Mouse (Mus musculus): Measurements from ENCODE around the gene Arl4c. TPM values are rescaled to one million over a fixed set of nuclear protein-coding genes. Genes with fewer than 3 reads are reported as not detected.
A peak's percentile ranks its signal among the peaks of the same experiment; 100 is the strongest.

The Arl4c gene
- polyA plus RNA-seq, 1 experiment from 2014 or later = 13.7 TPM

DNA sequence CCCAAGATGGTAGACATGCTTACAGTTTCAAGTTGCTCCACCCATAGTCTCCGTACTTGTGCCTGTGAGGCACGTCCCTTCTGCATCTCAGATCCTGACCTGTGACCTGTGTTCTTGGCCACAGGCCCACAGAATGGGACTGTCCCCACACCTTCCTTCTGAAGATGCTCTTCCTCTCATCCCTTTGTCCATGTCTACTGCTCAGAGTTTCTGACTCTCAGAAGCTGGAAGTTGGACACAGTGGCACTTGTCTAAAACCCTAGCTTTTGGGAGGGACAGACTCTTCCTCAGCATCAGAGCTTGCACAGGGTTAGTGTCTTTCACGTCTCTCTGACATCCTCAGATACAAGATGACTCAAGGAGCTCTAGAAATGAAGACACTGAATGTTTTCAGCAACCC lies 6.2 kb upstream of the Arl4c start:
- no peak overlapping the region for H3K4me3 ChIP-seq (ENCODE audit: low read length)
- no peak overlapping the region for H3K9ac ChIP-seq (ENCODE audit: low read depth, low read length)
- no peak for ATAC-seq (ENCODE audit: low FRiP score, low TSS enrichment)
- no peaks in the 10 kb centered on the region for H3K36me3 ChIP-seq (ENCODE audit: control insufficient read depth, insufficient read depth, low read length)
- no peak overlapping the region for H3K27ac ChIP-seq (ENCODE audit: low read depth, low read length)
- no peaks in the 10 kb centered on the region for H3K4me1 ChIP-seq (ENCODE audit: control insufficient read depth, insufficient read depth, low read length)
- no peaks in the 10 kb centered on the region for H3K9me3 ChIP-seq (ENCODE audit: control insufficient read depth, low read length)
- no peak overlapping the region for H3K4me2 ChIP-seq (replicated peaks; ENCODE audit: low read depth, low read length)
- WGBS = 76% methylated on average over 3 of the region's 3 CpGs
- no peaks in the 10 kb centered on the region for H3K27me3 ChIP-seq (ENCODE audit: control insufficient read depth, insufficient read depth, low read length)

- Histone ChIP-seq H3K4me1 (ENCODE audit: control insufficient read depth, insufficient read depth, low read length) (peaks cover 2% of the 10 kb centered on the region; the same call in 1 of the 2 replicates), H3K9me3 (ENCODE audit: control insufficient read depth, low read length) (no peaks in the 10 kb centered on the region), H3K27ac (ENCODE audit: low read depth, low read length) (no peak overlapping the region), H3K4me3 (ENCODE audit: low read length) (no peak overlapping the region), H3K9ac (ENCODE audit: low read depth, low read length) (no peak overlapping the region), H3K36me3 (ENCODE audit: control insufficient read depth, insufficient read depth, low read length) (no peaks in the 10 kb centered on the region), H3K4me2 (replicated peaks; ENCODE audit: low read depth, low read length) (no peak overlapping the region), H3K27me3 (ENCODE audit: control insufficient read depth, insufficient read depth, low read length) (no peaks in the 10 kb centered on the region)
- ATAC-seq (ENCODE audit: low FRiP score, low TSS enrichment) = no peak
- WGBS = 63% methylated on average over 6 of the region's 6 CpGs
Observed at GRCm38 (mm10) chr1:88707536-88707935, 5.5 kb upstream of the Arl4c start.

- Histone ChIP-seq H3K4me1 (ENCODE audit: control insufficient read depth, insufficient read depth, low read length) (peaks cover 5% of the 10 kb centered on the region; the same call in 1 of the 2 replicates), H3K36me3 (ENCODE audit: control insufficient read depth, insufficient read depth, low read length) (no peaks in the 10 kb centered on the region), H3K9me3 (ENCODE audit: control insufficient read depth, low read length) (no peaks in the 10 kb centered on the region), H3K27me3 (ENCODE audit: control insufficient read depth, insufficient read depth, low read length) (no peaks in the 10 kb centered on the region), H3K9ac (ENCODE audit: low read depth, low read length) (no peak overlapping the region), H3K4me2 (replicated peaks; ENCODE audit: low read depth, low read length) (no peak overlapping the region), H3K27ac (ENCODE audit: low read depth, low read length) (no peak overlapping the region), H3K4me3 (ENCODE audit: low read length) (no peak overlapping the region)
- ATAC-seq (ENCODE audit: low FRiP score, low TSS enrichment) = 0 out of 2 replicates have a peak, but pooled peaks have one; percentile 37
- WGBS = under 1% methylated on average over 15 of the region's 15 CpGs
Observed at GRCm38 (mm10) chr1:88705799-88706198, 3.8 kb upstream of the Arl4c start.

DNA sequence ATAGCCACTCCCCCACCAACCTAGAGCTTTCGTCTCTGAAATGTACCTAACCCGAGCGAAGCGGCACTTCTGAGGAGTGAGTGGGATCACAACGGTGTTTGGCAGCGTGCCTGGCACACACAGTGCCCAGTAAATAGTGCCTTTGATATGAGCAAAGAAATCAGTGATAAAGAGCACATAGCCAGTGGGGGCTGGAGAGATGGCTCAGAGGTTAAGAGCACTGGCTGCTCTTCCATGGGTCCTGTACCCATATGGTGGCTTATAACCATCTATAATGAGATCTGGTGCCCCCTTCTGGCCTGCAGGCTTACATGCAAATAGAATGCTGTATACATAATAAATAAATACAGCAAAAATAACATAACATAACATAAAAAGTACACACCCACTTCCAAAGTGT lies 3.0 kb upstream of the Arl4c start:
- 68% methylated on average over 6 of the region's 6 CpGs for WGBS
- no peaks in the 10 kb centered on the region for H3K27me3 ChIP-seq (ENCODE audit: control insufficient read depth, insufficient read depth, low read length)
- H3K9me3 ChIP-seq (ENCODE audit: control insufficient read depth, low read length) = no peaks in the 10 kb centered on the region
- H3K4me1 ChIP-seq (ENCODE audit: control insufficient read depth, insufficient read depth, low read length) = peaks cover 5% of the 10 kb centered on the region; the same call in 1 of the 2 replicates
- H3K9ac ChIP-seq (ENCODE audit: low read depth, low read length) = no peak overlapping the region
- H3K27ac ChIP-seq (ENCODE audit: low read depth, low read length) = no peak overlapping the region
- no peak overlapping the region for H3K4me2 ChIP-seq (replicated peaks; ENCODE audit: low read depth, low read length)
- H3K36me3 ChIP-seq (ENCODE audit: control insufficient read depth, insufficient read depth, low read length) = no peaks in the 10 kb centered on the region
- H3K4me3 ChIP-seq (ENCODE audit: low read length) = no peak overlapping the region
- ATAC-seq (ENCODE audit: low FRiP score, low TSS enrichment) = no peak

- Histone ChIP-seq H3K27me3 (ENCODE audit: control insufficient read depth, insufficient read depth, low read length) (no peaks in the 10 kb centered on the region), H3K9me3 (ENCODE audit: control insufficient read depth, low read length) (no peaks in the 10 kb centered on the region), H3K27ac (ENCODE audit: low read depth, low read length) (peak overlapping the region; percentile 97), H3K4me2 (replicated peaks; ENCODE audit: low read depth, low read length) (peak overlapping the region; percentile 79), H3K4me3 (ENCODE audit: low read length) (peak overlapping the region; percentile 88), H3K9ac (ENCODE audit: low read depth, low read length) (peak overlapping the region; percentile 96), H3K36me3 (ENCODE audit: control insufficient read depth, insufficient read depth, low read length) (peaks cover 8% of the 10 kb centered on the region; the same call in 1 of the 2 replicates), H3K4me1 (ENCODE audit: control insufficient read depth, insufficient read depth, low read length) (peaks cover 13% of the 10 kb centered on the region)
- under 1% methylated on average over 75 of the region's 78 CpGs for WGBS
- peak; percentile 65 for ATAC-seq (ENCODE audit: low FRiP score, low TSS enrichment)
Observed at GRCm38 (mm10) chr1:88700961-88701861, 810 bp downstream of the Arl4c start.

- Histone ChIP-seq H3K27me3 (ENCODE audit: control insufficient read depth, insufficient read depth, low read length) (no peaks in the 10 kb centered on the region), H3K4me2 (replicated peaks; ENCODE audit: low read depth, low read length) (peak overlapping the region; percentile 79), H3K36me3 (ENCODE audit: control insufficient read depth, insufficient read depth, low read length) (peaks cover 8% of the 10 kb centered on the region; the same call in 1 of the 2 replicates), H3K9me3 (ENCODE audit: control insufficient read depth, low read length) (no peaks in the 10 kb centered on the region), H3K4me3 (ENCODE audit: low read length) (peak overlapping the region; percentile 88), H3K9ac (ENCODE audit: low read depth, low read length) (peak overlapping the region; percentile 96), H3K27ac (ENCODE audit: low read depth, low read length) (peak overlapping the region; percentile 97), H3K4me1 (ENCODE audit: control insufficient read depth, insufficient read depth, low read length) (peaks cover 13% of the 10 kb centered on the region)
- no peak for ATAC-seq (ENCODE audit: low FRiP score, low TSS enrichment)
- 4% methylated on average over 25 of the region's 25 CpGs for WGBS
Observed at GRCm38 (mm10) chr1:88699856-88700791, 1.9 kb downstream of the Arl4c start.

DNA sequence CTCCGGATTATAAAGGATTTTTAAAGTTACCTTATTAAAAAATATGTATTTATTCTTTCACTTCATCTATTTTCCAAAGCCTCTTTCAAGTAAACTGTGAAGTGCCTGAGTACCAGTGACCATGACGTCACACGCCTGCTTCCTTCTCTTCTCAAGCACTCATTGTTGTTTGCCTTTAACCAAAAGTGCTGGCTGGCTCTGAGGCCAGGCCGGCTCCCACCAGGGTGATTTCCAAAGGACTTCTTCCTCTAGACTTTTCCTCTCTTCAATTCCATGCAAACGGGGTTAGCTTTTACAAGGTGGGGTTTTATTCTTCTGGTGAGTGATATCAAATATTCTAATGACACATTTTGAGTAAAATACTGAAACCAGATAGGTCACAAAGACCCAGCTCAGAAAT lies 2.6 kb downstream of the Arl4c start:
- Histone ChIP-seq H3K27me3 (ENCODE audit: control insufficient read depth, insufficient read depth, low read length) (no peaks in the 10 kb centered on the region), H3K4me1 (ENCODE audit: control insufficient read depth, insufficient read depth, low read length) (peaks cover 13% of the 10 kb centered on the region), H3K36me3 (ENCODE audit: control insufficient read depth, insufficient read depth, low read length) (peaks cover 8% of the 10 kb centered on the region; the same call in 1 of the 2 replicates), H3K9me3 (ENCODE audit: control insufficient read depth, low read length) (no peaks in the 10 kb centered on the region), H3K27ac (ENCODE audit: low read depth, low read length) (no peak overlapping the region), H3K4me3 (ENCODE audit: low read length) (peak overlapping the region; percentile 88), H3K9ac (ENCODE audit: low read depth, low read length) (peak overlapping the region; percentile 96; the same call in 1 of the 2 replicates), H3K4me2 (replicated peaks; ENCODE audit: low read depth, low read length) (peak overlapping the region; percentile 79)
- 16% methylated on average over 5 of the region's 5 CpGs for WGBS
- no peak for ATAC-seq (ENCODE audit: low FRiP score, low TSS enrichment)

DNA sequence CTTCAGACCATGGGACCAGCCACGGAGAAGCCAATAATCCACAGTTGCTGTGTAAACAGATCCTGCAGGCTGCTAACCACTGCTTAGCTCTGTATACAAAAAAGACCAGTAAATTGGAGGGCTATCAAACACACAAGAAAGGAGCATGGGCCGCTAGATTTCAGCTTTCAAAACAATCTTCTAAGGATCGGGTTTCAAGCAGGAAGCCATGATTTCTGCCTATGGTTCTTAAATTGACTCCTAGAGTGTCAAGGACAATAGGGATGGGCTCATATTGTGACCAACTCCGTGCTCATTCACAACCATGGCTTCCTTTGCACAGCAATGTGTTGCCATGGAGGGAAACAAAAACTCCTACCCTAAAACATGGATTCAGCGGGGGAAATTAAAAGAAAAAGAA lies 3.1 kb downstream of the Arl4c start:
- Histone ChIP-seq H3K27me3 (ENCODE audit: control insufficient read depth, insufficient read depth, low read length) (no peaks in the 10 kb centered on the region), H3K9me3 (ENCODE audit: control insufficient read depth, low read length) (no peaks in the 10 kb centered on the region), H3K4me1 (ENCODE audit: control insufficient read depth, insufficient read depth, low read length) (peaks cover 13% of the 10 kb centered on the region), H3K9ac (ENCODE audit: low read depth, low read length) (peak overlapping the region; percentile 96; the same call in 1 of the 2 replicates), H3K27ac (ENCODE audit: low read depth, low read length) (no peak overlapping the region), H3K36me3 (ENCODE audit: control insufficient read depth, insufficient read depth, low read length) (peaks cover 8% of the 10 kb centered on the region; the same call in 1 of the 2 replicates), H3K4me2 (replicated peaks; ENCODE audit: low read depth, low read length) (peak overlapping the region; percentile 79), H3K4me3 (ENCODE audit: low read length) (peak overlapping the region; percentile 88)
- WGBS = 17% methylated on average over 5 of the region's 5 CpGs
- no peak for ATAC-seq (ENCODE audit: low FRiP score, low TSS enrichment)

All from kidney, embryonic 14.5 days (tissue).